Mouse (Mus musculus): ENCODE measurements around the gene Chrna9. TPM values are rescaled to one million over a fixed set of nuclear protein-coding genes. Genes with fewer than 3 reads are reported as not detected.
"Not testable (repeated sequence)": the region's sequence is repeated elsewhere in the genome, so short reads cannot be mapped to it uniquely, and the experiment has no call there.

The Chrna9 gene
- total RNA-seq, 2 experiments from 2014 or later, result 16.9 to 21.3 TPM

- no peak for DNase-seq
- Histone ChIP-seq H3K27ac (no peak overlapping the region), H3K4me3 (no peak overlapping the region)
- intact Hi-C loops (cut with DNase I), result no loop called here
- no peak for TF ChIP-seq CTCF (IDR thresholded peaks at IDR 0.05)
These were observed 38.5 kb downstream of the Chrna9 start for GRCm38 (mm10) chr5:65973189-65973588.

GRCm38 (mm10) chr5:65975731-65976130 is 41.0 kb downstream of the Chrna9 start:
- Histone ChIP-seq H3K4me3 (no peak overlapping the region), H3K27ac (no peak overlapping the region)
- no peak for TF ChIP-seq CTCF (IDR thresholded peaks at IDR 0.05)
- intact Hi-C loops (cut with DNase I), result no loop called here
- DNase-seq, result no peak

GRCm38 (mm10) chr5:65986426-65986825 is 51.7 kb downstream of the Chrna9 start:
- intact Hi-C loops (cut with DNase I), result no loop called here
- no peak for DNase-seq
- TF ChIP-seq CTCF (IDR thresholded peaks at IDR 0.05), result no peak
- H3K4me3 ChIP-seq, result no peak overlapping the region
- H3K27ac ChIP-seq, result no peak overlapping the region

GRCm38 (mm10) chr5:65987004-65987403 is 52.3 kb downstream of the Chrna9 start:
- H3K27ac ChIP-seq; H3K4me3 ChIP-seq; intact Hi-C loops (cut with DNase I); DNase-seq: not testable (repeated sequence)

- DNase-seq, result no peak
- no peak for TF ChIP-seq CTCF (IDR thresholded peaks at IDR 0.05)
- Histone ChIP-seq H3K27ac (no peak overlapping the region), H3K4me3 (no peak overlapping the region)
- intact Hi-C loops (cut with DNase I), result no loop called here
These were observed 56.5 kb downstream of the Chrna9 start for GRCm38 (mm10) chr5:65991191-65991590.

GRCm38 (mm10) chr5:65994643-65995042 is 59.9 kb downstream of the Chrna9 start:
- H3K27ac ChIP-seq, result no peak overlapping the region
- H3K4me3 ChIP-seq, result no peak overlapping the region
- no peak for TF ChIP-seq CTCF (IDR thresholded peaks at IDR 0.05)
- DNase-seq, result no peak
- intact Hi-C loops (cut with DNase I), result no loop called here

- Histone ChIP-seq H3K4me3 (no peak overlapping the region), H3K27ac (no peak overlapping the region)
- no peak for DNase-seq
- intact Hi-C loops (cut with DNase I), result no loop called here
- TF ChIP-seq CTCF (IDR thresholded peaks at IDR 0.05), result no peak
These were observed 63.1 kb downstream of the Chrna9 start for GRCm38 (mm10) chr5:65997813-65998212.

GRCm38 (mm10) chr5:65999106-65999505 is 64.4 kb downstream of the Chrna9 start:
- no peak for DNase-seq
- Histone ChIP-seq H3K4me3 (no peak overlapping the region), H3K27ac (no peak overlapping the region)
- TF ChIP-seq CTCF (IDR thresholded peaks at IDR 0.05), result no peak
- intact Hi-C loops (cut with DNase I), result no loop called here

GRCm38 (mm10) chr5:66000074-66000473 is 65.4 kb downstream of the Chrna9 start:
- DNase-seq, result peak; percentile 81
- intact Hi-C loops (cut with DNase I), result no loop called here
- no peak overlapping the region for H3K4me3 ChIP-seq
- H3K27ac ChIP-seq, result no peak overlapping the region
- TF ChIP-seq CTCF (IDR thresholded peaks at IDR 0.05), result no peak

- no peak overlapping the region for H3K4me3 ChIP-seq
- intact Hi-C loops (cut with DNase I), result no loop called here
- H3K27ac ChIP-seq, result no peak overlapping the region
- no peak for TF ChIP-seq CTCF (IDR thresholded peaks at IDR 0.05)
- DNase-seq, result no peak
These were observed 65.9 kb downstream of the Chrna9 start for GRCm38 (mm10) chr5:66000567-66001125.

GRCm38 (mm10) chr5:66001232-66001631 is 66.5 kb downstream of the Chrna9 start:
- no peak for DNase-seq
- peak; percentile 10; the same call in 1 of the 2 replicates for TF ChIP-seq CTCF (IDR thresholded peaks at IDR 0.05)
- Histone ChIP-seq H3K27ac (no peak overlapping the region), H3K4me3 (no peak overlapping the region)
- intact Hi-C loops (cut with DNase I), result no loop called here

- intact Hi-C loops (cut with DNase I), result no loop called here
- Histone ChIP-seq H3K27ac (no peak within 1 kb of the TSS), H3K4me3 (no peak within 1 kb of the TSS)
- no peak for TF ChIP-seq CTCF (IDR thresholded peaks at IDR 0.05)
- no peak for DNase-seq
These were observed 69.6 kb downstream of the Chrna9 start, which contains the start of gene 9130230L23Rik for GRCm38 (mm10) chr5:66004134-66004925. TSS of gene 9130230L23Rik (minus strand) at chr5:66004285.

- intact Hi-C loops (cut with DNase I), result no loop called here
- no peak for DNase-seq
- H3K4me3 ChIP-seq, result no peak overlapping the region
- no peak for TF ChIP-seq CTCF (IDR thresholded peaks at IDR 0.05)
- H3K27ac ChIP-seq, result no peak overlapping the region
These were observed 70.4 kb downstream of the Chrna9 start for GRCm38 (mm10) chr5:66005041-66005678.
